Mouse (Mus musculus) monocyte, adult 2 months (primary cell): ENCODE data around the gene Rab8b.
"Not testable (repeated sequence)": the region's sequence is repeated elsewhere in the genome, so short reads cannot be mapped to it uniquely, and the experiment has no call there.

ENCODE experiments used
- DNase-seq, 2 experiments: peaks; one replicate each; pipeline ENCODE4 v3.0.0; 2022; ENCODE audit warnings: low spot score in 2 of 2, low read depth in 1 of 2

Rab8b gene

GRCm38 (mm10) chr9:66917892-66918255 lies 1.6 kb downstream of the Rab8b start:
- DNase-seq, result no peak

GRCm38 (mm10) chr9:66917216-66917891 lies 2.1 kb downstream of the Rab8b start:
- no peak for DNase-seq

- no peak for DNase-seq
These were observed 3.4 kb downstream of the Rab8b start for GRCm38 (mm10) chr9:66915869-66916785.

- no peak for DNase-seq
These were observed 4.1 kb downstream of the Rab8b start for GRCm38 (mm10) chr9:66915401-66915800.

- no peak for DNase-seq
These were observed 4.9 kb downstream of the Rab8b start for GRCm38 (mm10) chr9:66914540-66914939.

- DNase-seq, result not testable (repeated sequence)
These were observed 6.1 kb downstream of the Rab8b start for GRCm38 (mm10) chr9:66913254-66913934.

- no peak for DNase-seq
These were observed 7.2 kb downstream of the Rab8b start for GRCm38 (mm10) chr9:66912304-66912703.

- DNase-seq, result no peak
These were observed 8.8 kb downstream of the Rab8b start for GRCm38 (mm10) chr9:66910677-66911076.

GRCm38 (mm10) chr9:66909922-66910321 lies 9.6 kb downstream of the Rab8b start:
- DNase-seq, result no peak

- no peak for DNase-seq
These were observed 11.6 kb downstream of the Rab8b start for GRCm38 (mm10) chr9:66907746-66908397.

- DNase-seq, result no peak
These were observed 12.4 kb downstream of the Rab8b start for GRCm38 (mm10) chr9:66907126-66907525.

- DNase-seq, result no peak
These were observed 13.5 kb downstream of the Rab8b start for GRCm38 (mm10) chr9:66905990-66906389.

- DNase-seq, result no peak
These were observed 20.0 kb downstream of the Rab8b start for GRCm38 (mm10) chr9:66899526-66899925.

- no peak for DNase-seq
These were observed 20.4 kb downstream of the Rab8b start for GRCm38 (mm10) chr9:66899072-66899471.

GRCm38 (mm10) chr9:66897851-66898250 lies 21.6 kb downstream of the Rab8b start:
- no peak for DNase-seq

GRCm38 (mm10) chr9:66896951-66897350 lies 22.5 kb downstream of the Rab8b start:
- no peak for DNase-seq

- no peak for DNase-seq
These were observed 23.5 kb downstream of the Rab8b start for GRCm38 (mm10) chr9:66895995-66896394.

GRCm38 (mm10) chr9:66895035-66895779 lies 24.3 kb downstream of the Rab8b start:
- no peak for DNase-seq

GRCm38 (mm10) chr9:66894421-66894820 lies 25.1 kb downstream of the Rab8b start:
- DNase-seq, result no peak

GRCm38 (mm10) chr9:66892456-66892855 lies 27.0 kb downstream of the Rab8b start:
- not testable (repeated sequence) for DNase-seq
